Mouse (Mus musculus) cerebellum, adult 2 months (tissue): ENCODE measurements at regions not wholly inside any gene's neighbourhood (a gene's known extent, or its start where the extent isn't known, plus 50 kb on each side); places are given as distances from the start of the nearest gene placed in this dataset.

ENCODE experiments used
- CTCF ChIP-seq: fragments of 200-500 bp; IDR thresholded peaks from 2 replicates; pipeline ENCODE4 v1.5.1; 2011; ENCODE audit warnings: low read depth, mild to moderate bottlenecking, control low read depth, low read length, moderate library complexity, borderline replicate concordance; ENCODE audit not compliant: insufficient read depth
- POLR2A ChIP-seq: fragments of 200-500 bp; IDR thresholded peaks from 2 replicates; pipeline ENCODE4 v1.6.1; 2011; ENCODE audit warnings: low read length, control low read depth, borderline replicate concordance; ENCODE audit not compliant: insufficient read depth

DNA sequence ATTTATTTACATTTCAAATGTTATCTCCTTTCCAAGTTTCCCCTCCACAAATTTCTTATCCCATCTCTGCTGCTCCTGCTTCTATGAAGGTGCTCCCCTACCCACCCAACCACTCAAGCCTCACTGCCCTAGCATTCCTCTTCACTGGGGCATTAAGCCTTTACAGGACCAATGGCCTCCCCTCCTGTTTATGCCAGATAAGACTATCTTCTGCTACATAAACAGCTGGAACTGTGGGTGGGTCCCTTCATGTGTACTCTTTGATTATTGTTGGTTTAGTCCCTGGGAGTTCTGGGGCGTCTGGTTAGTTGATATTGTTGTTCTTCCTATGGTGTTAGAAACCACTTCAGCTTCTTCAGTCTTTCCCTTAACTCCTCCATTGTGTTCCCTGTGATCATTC lies 1164.1 kb upstream of the Got2 start:
- TF ChIP-seq POLR2A (no peak), CTCF (no peak)
